Mouse (Mus musculus) lung, embryonic 14.5 days (tissue): ENCODE measurements around the gene AI464131. TPM values are rescaled to one million over a fixed set of nuclear protein-coding genes. Genes with fewer than 3 reads are reported as not detected.

Source experiments
- ATAC-seq: fragments of 200-750 bp; cut with Nextera tagmentation; 2 replicates; pipeline ENCODE4 v1.8.0; 2017; ENCODE audit warnings: mild to moderate bottlenecking, moderate TSS enrichment, moderate library complexity; ENCODE audit not compliant: insufficient read depth
- DNase-seq: peaks from one replicate; pipeline ENCODE4 v3.0.0-alpha.2; 2015
- H3K27ac ChIP-seq: fragments of 300-500 bp; sonication (generic); 2 replicates; pipeline ENCODE4 v1.5.1; 2014; ENCODE audit warnings: low read depth, mild to moderate bottlenecking, moderate library complexity
- H3K27me3 ChIP-seq: fragments of 300-500 bp; sonication (generic); 2 replicates; pipeline ENCODE4 v1.6.1; 2014; ENCODE audit warnings: low read length, control low read depth; ENCODE audit not compliant: insufficient read depth
- H3K36me3 ChIP-seq: fragments of 300-500 bp; sonication (generic); 2 replicates; pipeline ENCODE4 v1.6.1; 2014; ENCODE audit warnings: control low read depth; ENCODE audit not compliant: insufficient read depth
- H3K4me1 ChIP-seq: fragments of 300-500 bp; sonication (generic); 2 replicates; pipeline ENCODE4 v1.6.1; 2014; ENCODE audit warnings: antibody characterized with exemption, control low read depth; ENCODE audit not compliant: insufficient read depth
- H3K4me2 ChIP-seq: fragments of 300-500 bp; sonication (generic); 2 replicates; pipeline ENCODE4 v1.6.1; 2014; ENCODE audit warnings: mild to moderate bottlenecking
- H3K4me3 ChIP-seq: fragments of 300-500 bp; sonication (generic); 2 replicates; pipeline ENCODE4 v1.5.1; 2014; ENCODE audit warnings: low read depth, low read length
- H3K9ac ChIP-seq: fragments of 300-500 bp; sonication (generic); 2 replicates; pipeline ENCODE4 v1.6.1; 2014
- H3K9me3 ChIP-seq: fragments of 300-500 bp; sonication (generic); 2 replicates; pipeline ENCODE4 v1.6.1; 2016; ENCODE audit warnings: low read depth, low read length, control low read depth
- CTCF ChIP-seq: IDR thresholded peaks from 2 replicates; pipeline ENCODE4 v1.5.1; 2016; ENCODE audit warnings: antibody characterized with exemption, low read depth
- WGBS: fragments of 180-500 bp; shearing (Covaris S2); extraction: QIAGEN DNeasy Blood & Tissue Kit; methylation state at CpG from one replicate; pipeline ENCODE4 v1.1.7; 2014; 5-methylcytosine and 5-hydroxymethylcytosine counted together
- polyA plus RNA-seq: library from polyadenylated mRNA; unstranded; fragments of >200 nt; fragmentation: Nextera tagmentation; extraction: Ambion mirVana; gene quantifications from 2 replicates; pipeline ENCODE4 v1.2.1, GENCODE M21; 2014

Gene AI464131
- polyA plus RNA-seq, 1 experiment from 2014 or later, result 3.6 TPM

DNA sequence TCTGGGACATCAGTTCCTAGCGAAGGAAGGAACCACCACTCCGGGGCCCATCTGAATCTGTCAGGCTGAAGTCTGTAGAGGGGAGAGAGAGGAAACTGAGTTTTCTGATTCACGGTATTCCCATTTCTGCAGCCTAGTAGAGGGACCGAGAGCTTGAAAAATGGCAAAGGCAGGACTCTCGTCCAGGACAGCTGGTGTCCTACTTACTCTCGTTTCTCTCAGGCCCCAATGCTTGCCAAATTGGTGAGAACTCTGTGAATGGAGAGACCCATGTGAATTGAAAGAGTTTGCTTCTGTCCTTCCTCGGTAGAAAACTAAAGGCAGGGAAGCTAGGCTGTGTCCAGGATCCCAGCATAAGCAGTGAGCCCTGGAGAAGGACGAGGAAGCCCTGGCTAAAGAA, 3.3 kb downstream of the AI464131 start:
- DNase-seq (no peak), ATAC-seq (no peak)
- H3K4me3 ChIP-seq, result no peak overlapping the region
- peaks cover 21% of the 10 kb centered on the region for H3K4me1 ChIP-seq
- no peak overlapping the region for H3K9ac ChIP-seq
- WGBS, result 64% methylated on average over 8 of the region's 8 CpGs
- no peaks in the 10 kb centered on the region for H3K9me3 ChIP-seq
- H3K27ac ChIP-seq, result no peak overlapping the region
- no peak for TF ChIP-seq CTCF
- no peak overlapping the region for H3K4me2 ChIP-seq
- peaks cover 59% of the 10 kb centered on the region for H3K27me3 ChIP-seq
- H3K36me3 ChIP-seq, result no peaks in the 10 kb centered on the region

DNA sequence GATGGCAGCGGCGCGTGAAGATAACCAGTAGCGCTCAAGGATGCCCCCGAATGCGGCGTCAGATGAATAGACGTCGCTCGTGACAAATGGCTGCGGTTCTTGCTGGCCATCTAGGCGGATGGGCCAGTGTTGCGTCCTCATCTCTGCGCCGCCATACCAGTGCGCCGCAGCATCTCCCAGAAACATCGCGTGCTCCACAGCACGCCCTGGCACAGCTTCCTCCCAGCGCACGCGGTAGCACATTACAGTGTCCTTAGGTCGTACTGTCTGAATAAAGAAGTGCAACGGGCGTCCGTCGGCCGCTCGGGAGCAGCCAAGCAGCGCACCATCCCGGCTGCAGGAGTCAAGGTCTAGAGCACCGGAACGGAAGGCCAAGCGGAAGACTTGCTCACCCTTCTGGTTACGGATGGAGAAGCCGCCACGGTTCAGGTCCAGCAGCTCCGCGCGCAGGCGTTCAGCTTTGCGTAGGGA, 3.9 kb downstream of the AI464131 start:
- Histone ChIP-seq H3K27me3 (peaks cover 59% of the 10 kb centered on the region), H3K4me1 (peaks cover 21% of the 10 kb centered on the region), H3K9ac (no peak overlapping the region), H3K27ac (no peak overlapping the region), H3K4me2 (peak overlapping the region; percentile 60), H3K4me3 (peak overlapping the region; percentile 32), H3K36me3 (no peaks in the 10 kb centered on the region), H3K9me3 (no peaks in the 10 kb centered on the region)
- no peak for TF ChIP-seq CTCF
- peak; percentile 44 for DNase-seq
- WGBS, result 3% methylated on average over 43 of the region's 43 CpGs
- no peak for ATAC-seq

DNA sequence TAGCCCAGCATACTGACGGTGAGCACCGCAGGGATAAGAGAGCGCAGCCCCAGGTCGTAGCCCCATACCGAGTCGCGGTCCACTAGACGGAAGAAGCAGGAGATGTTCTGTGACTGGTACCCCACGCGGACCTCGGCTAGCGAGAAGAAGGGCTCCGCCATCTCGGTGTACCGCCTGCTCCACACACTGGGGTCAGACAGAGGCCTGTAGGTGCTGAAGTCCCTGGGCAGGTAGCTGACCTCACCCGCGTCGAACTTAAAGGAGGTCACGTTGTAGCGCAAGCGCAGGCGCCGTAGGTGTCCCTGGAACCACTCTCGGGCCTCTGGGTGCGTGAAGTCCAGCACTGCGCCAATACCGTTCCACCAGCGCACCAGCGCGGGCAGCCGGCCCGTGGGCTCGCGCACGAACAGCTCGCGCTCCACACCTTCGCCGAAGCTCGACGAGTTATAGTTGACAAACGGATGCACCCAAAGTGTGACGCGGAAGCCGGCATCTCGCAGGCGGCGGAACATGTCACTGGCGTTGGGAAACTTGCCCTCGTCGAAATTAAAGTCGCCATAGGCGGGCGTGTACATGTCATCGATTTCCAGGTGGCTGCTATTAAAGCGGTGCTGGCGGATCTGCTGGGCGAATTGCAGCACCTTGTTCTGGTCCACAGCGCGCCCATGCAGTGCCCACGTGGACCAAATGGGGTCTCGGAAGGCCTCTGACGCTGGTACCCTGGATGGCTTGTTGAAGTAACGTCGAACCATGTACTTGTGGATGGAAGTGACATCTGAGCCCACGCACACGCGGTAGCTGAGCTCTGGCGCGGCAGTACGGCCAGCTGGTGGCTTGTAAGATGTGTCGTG, 4.7 kb downstream of the AI464131 start:
- WGBS, result 5% methylated on average over 72 of the region's 72 CpGs
- ATAC-seq (no peak), DNase-seq (peak; percentile 28)
- H3K27ac ChIP-seq, result no peak overlapping the region
- peak overlapping the region; percentile 60 for H3K4me2 ChIP-seq
- H3K27me3 ChIP-seq, result peaks cover 59% of the 10 kb centered on the region
- H3K9ac ChIP-seq, result no peak overlapping the region
- peaks cover 21% of the 10 kb centered on the region for H3K4me1 ChIP-seq
- peak overlapping the region; percentile 32 for H3K4me3 ChIP-seq
- H3K9me3 ChIP-seq, result no peaks in the 10 kb centered on the region
- no peak for TF ChIP-seq CTCF
- no peaks in the 10 kb centered on the region for H3K36me3 ChIP-seq

DNA sequence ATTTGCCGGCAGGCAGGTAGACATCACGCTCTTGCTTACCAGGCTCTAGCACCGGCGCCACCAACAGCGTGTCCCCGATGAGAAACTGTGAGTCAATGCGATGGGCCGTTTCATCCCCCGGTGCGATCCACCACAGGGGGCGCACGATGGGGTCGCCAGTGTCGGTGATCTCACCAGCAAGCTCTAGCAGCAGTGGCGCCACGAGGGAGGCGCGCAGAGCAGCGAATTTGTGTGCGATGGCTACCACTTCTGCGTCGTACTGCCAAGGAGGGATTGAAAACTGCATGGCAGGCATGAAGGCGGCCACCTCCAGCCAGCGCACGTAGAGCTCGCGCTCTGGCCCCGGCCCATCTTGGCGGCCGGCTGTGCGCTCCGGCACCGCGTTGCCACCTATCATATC, 5.3 kb downstream of the AI464131 start:
- peak; percentile 80 for TF ChIP-seq CTCF
- Histone ChIP-seq H3K4me1 (peaks cover 20% of the 10 kb centered on the region), H3K4me2 (peak overlapping the region; percentile 60), H3K27me3 (peaks cover 59% of the 10 kb centered on the region), H3K9ac (no peak overlapping the region), H3K27ac (no peak overlapping the region), H3K36me3 (no peaks in the 10 kb centered on the region), H3K9me3 (no peaks in the 10 kb centered on the region), H3K4me3 (peak overlapping the region; percentile 32)
- WGBS, result under 1% methylated on average over 34 of the region's 34 CpGs
- DNase-seq (peak; percentile 79), ATAC-seq (0 out of 2 replicates have a peak, but pooled peaks have one; percentile 10)

DNA sequence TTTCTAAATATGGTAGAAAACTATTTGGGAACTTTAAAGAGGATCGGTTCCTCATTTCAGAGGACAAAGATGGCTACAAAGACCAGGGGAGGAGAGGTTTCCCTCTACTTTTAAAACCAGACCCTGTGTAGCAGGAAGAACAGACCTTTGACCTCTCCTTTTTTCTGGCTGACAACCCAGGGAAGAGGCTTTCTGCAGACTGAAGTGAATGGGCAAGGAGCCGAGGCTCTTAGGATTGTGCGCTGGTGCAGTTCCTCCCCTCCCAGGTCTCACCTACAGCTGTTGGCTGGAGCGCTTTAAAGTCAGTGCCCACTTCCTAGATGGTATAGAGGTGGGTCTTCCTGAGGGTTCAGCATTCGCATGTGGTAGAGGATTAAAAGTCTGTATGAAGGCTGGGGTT, 5.8 kb downstream of the AI464131 start:
- ATAC-seq, result no peak
- Histone ChIP-seq H3K27ac (no peak overlapping the region), H3K9ac (no peak overlapping the region), H3K9me3 (no peaks in the 10 kb centered on the region), H3K4me1 (peaks cover 14% of the 10 kb centered on the region), H3K27me3 (peaks cover 59% of the 10 kb centered on the region), H3K4me2 (no peak overlapping the region), H3K36me3 (no peaks in the 10 kb centered on the region), H3K4me3 (no peak overlapping the region)
- TF ChIP-seq CTCF, result no peak
- 56% methylated on average over 5 of the region's 5 CpGs for WGBS
- DNase-seq, result no peak

DNA sequence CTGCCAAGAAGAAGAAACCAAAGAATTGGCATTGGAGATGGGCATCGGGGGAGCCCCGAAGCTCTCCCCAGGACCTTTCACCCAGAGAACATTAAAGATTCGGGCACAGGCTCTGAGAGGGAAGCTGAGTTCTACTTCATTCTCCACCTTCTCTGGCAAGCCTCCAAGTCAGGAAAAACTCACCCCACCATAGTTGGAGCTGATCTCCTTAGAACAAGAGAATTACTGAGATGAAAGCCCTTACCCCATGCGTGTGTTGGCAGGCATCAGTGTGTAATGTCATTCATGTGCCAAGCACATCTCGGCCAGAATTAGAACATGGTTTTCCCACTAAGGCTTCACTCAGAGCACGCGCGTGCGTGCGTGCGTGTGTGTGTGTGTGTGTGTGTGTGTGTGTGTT, 7.0 kb downstream of the AI464131 start:
- Histone ChIP-seq H3K9me3 (no peaks in the 10 kb centered on the region), H3K36me3 (no peaks in the 10 kb centered on the region), H3K4me3 (no peak overlapping the region), H3K4me2 (no peak overlapping the region), H3K9ac (no peak overlapping the region), H3K4me1 (peaks cover 12% of the 10 kb centered on the region), H3K27me3 (peaks cover 49% of the 10 kb centered on the region), H3K27ac (no peak overlapping the region)
- ATAC-seq, result no peak
- no peak for TF ChIP-seq CTCF
- WGBS, result 80% methylated on average over 11 of the region's 11 CpGs
- DNase-seq, result no peak

DNA sequence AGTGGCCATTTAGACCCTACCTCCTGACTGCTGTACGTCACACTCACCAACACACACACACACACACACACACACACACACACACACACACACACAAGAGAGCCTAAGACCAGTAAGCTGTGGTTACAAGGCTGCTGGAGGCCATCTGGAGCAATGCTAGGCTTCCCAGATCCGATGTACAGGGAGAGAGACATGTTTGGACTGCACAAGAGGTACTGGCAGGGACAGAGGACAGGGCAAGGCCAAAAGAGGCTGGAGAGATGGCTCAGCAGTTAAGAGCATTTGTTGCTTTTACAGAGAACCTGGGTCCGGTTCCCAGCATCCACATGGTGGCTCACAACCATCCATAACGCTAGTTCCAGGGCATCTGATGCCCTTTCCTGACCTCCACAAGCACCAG, 7.8 kb downstream of the AI464131 start:
- TF ChIP-seq CTCF, result no peak
- Histone ChIP-seq H3K36me3 (no peaks in the 10 kb centered on the region), H3K27me3 (peaks cover 41% of the 10 kb centered on the region), H3K4me1 (peaks cover 12% of the 10 kb centered on the region), H3K4me3 (no peak overlapping the region), H3K9ac (no peak overlapping the region), H3K27ac (no peak overlapping the region), H3K9me3 (no peaks in the 10 kb centered on the region), H3K4me2 (no peak overlapping the region)
- no peak for ATAC-seq
- 69% methylated on average over 4 of the region's 4 CpGs for WGBS
- DNase-seq, result no peak
